Mouse (Mus musculus): ENCODE measurements at regions not wholly inside any gene's neighbourhood (a gene's known extent, or its start where the extent isn't known, plus 50 kb on each side); places are given as distances from the start of the nearest gene placed in this dataset.

DNA sequence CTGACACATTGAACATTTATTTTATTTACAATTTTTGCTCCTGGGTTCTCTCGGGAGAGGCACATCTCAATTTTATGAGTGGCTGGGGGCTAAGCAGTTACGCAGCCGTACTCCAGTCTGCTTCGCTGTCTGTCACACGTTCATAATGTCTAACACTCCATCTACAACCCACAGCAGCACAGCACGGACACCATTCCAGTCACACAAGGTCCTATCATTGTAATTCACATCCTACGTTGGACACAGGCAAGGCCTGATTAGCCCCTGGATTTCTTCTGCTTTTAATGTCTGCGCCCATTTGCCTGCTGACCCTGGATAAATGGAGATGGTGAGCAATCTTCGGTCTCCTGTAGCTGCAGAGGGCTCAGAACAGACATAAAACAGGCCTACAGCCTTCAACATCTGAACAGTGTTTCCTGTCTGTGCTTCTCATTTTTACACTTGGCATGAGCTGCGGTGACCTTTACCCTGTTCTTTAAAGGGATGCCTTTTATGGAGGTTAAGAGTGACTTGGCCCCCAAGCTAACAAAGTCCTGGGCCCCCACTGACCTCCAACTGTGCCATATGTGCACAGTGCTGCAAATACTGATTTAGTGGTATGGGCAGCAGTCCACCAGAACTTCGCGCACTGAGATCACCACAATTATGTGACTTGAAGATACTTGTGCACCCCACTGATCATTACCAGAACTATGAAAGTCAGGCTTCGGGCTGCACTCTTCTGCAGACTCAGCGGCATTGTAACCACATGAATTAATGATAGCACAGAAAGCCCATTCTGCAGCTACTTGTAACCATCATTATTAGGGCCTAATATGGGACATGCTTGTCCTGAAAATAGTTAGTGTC is 281.9 kb upstream of the Epha3 start:
- H3K9me3 ChIP-seq = no peaks in the 10 kb centered on the region
- WGBS = 18% methylated on average over 14 of the region's 14 CpGs
- H3K27me3 ChIP-seq = no peaks in the 10 kb centered on the region
- H3K4me1 ChIP-seq = peaks cover 19% of the 10 kb centered on the region
- H3K4me3 ChIP-seq = no peak overlapping the region
- no peak overlapping the region for H3K4me2 ChIP-seq (replicated peaks)
- peak; percentile 80 for ATAC-seq (ENCODE audit: low FRiP score, low read depth)
- H3K36me3 ChIP-seq = no peaks in the 10 kb centered on the region
- no peak overlapping the region for H3K27ac ChIP-seq
- no peak overlapping the region for H3K9ac ChIP-seq
